Mouse (Mus musculus): ENCODE data around the gene Serpina10.
A peak's percentile ranks its signal among the peaks of the same experiment; 100 is the strongest.
"Not testable (repeated sequence)": the region's sequence is repeated elsewhere in the genome, so short reads cannot be mapped to it uniquely, and the experiment has no call there.

Serpina10 gene

GRCm38 (mm10) chr12:103631203-103631612 lies at the start of gene Serpina10:
Serpina10 (minus strand) TSS chr12:103631444.
- DNase-seq (ENCODE audit: low spot score), result no peak

- not testable (repeated sequence) for DNase-seq (ENCODE audit: low spot score)
These were observed 48.6 kb upstream of the Serpina10 start for GRCm38 (mm10) chr12:103679853-103680252.

- no peak for DNase-seq (ENCODE audit: low spot score)
These were observed 44.8 kb upstream of the Serpina10 start, which contains the start of gene Serpina16 for GRCm38 (mm10) chr12:103676039-103676438. Serpina16 (minus strand) TSS chr12:103676139.

- DNase-seq (ENCODE audit: low spot score), result peak; percentile 32
These were observed 41.9 kb upstream of the Serpina10 start for GRCm38 (mm10) chr12:103673179-103673578.

GRCm38 (mm10) chr12:103671483-103671882 lies 40.2 kb upstream of the Serpina10 start:
- no peak for DNase-seq (ENCODE audit: low spot score)

- DNase-seq (ENCODE audit: low spot score), result no peak
These were observed 39.7 kb upstream of the Serpina10 start for GRCm38 (mm10) chr12:103670964-103671363.

GRCm38 (mm10) chr12:103670344-103670743 lies 39.1 kb upstream of the Serpina10 start:
- no peak for DNase-seq (ENCODE audit: low spot score)

- no peak for DNase-seq (ENCODE audit: low spot score)
These were observed 34.0 kb upstream of the Serpina10 start for GRCm38 (mm10) chr12:103665286-103665685.

- not testable (repeated sequence) for DNase-seq (ENCODE audit: low spot score)
These were observed 30.8 kb upstream of the Serpina10 start for GRCm38 (mm10) chr12:103662053-103662452.

GRCm38 (mm10) chr12:103660076-103660475 lies 28.8 kb upstream of the Serpina10 start:
- DNase-seq (ENCODE audit: low spot score), result no peak

GRCm38 (mm10) chr12:103659171-103659570 lies 27.9 kb upstream of the Serpina10 start:
- DNase-seq (ENCODE audit: low spot score), result no peak

GRCm38 (mm10) chr12:103657991-103658390 lies 26.7 kb upstream of the Serpina10 start:
- no peak for DNase-seq (ENCODE audit: low spot score)

- no peak for DNase-seq (ENCODE audit: low spot score)
These were observed 25.8 kb upstream of the Serpina10 start, which contains the start of gene Serpina6 for GRCm38 (mm10) chr12:103656848-103657626. Serpina6 (minus strand) TSS chr12:103657212.

- no peak for DNase-seq (ENCODE audit: low spot score)
These were observed 24.1 kb upstream of the Serpina10 start for GRCm38 (mm10) chr12:103655123-103656044.

- no peak for DNase-seq (ENCODE audit: low spot score)
These were observed 22.6 kb upstream of the Serpina10 start for GRCm38 (mm10) chr12:103653836-103654235.

GRCm38 (mm10) chr12:103646314-103646713 lies 15.1 kb upstream of the Serpina10 start:
- no peak for DNase-seq (ENCODE audit: low spot score)

- DNase-seq (ENCODE audit: low spot score), result no peak
These were observed 13.4 kb upstream of the Serpina10 start for GRCm38 (mm10) chr12:103644601-103645000.

GRCm38 (mm10) chr12:103643818-103644217 lies 12.6 kb upstream of the Serpina10 start:
- no peak for DNase-seq (ENCODE audit: low spot score)

- peak; percentile 52 for DNase-seq (ENCODE audit: low spot score)
These were observed 12.1 kb upstream of the Serpina10 start for GRCm38 (mm10) chr12:103643336-103643735.

GRCm38 (mm10) chr12:103635846-103636245 lies 4.6 kb upstream of the Serpina10 start:
- no peak for DNase-seq (ENCODE audit: low spot score)

- DNase-seq (ENCODE audit: low spot score), result no peak
These were observed 3.2 kb upstream of the Serpina10 start for GRCm38 (mm10) chr12:103634430-103634829.

- DNase-seq (ENCODE audit: low spot score), result no peak
These were observed 14.4 kb downstream of the Serpina10 start for GRCm38 (mm10) chr12:103616860-103617261.

- no peak for DNase-seq (ENCODE audit: low spot score)
These were observed 15.5 kb downstream of the Serpina10 start for GRCm38 (mm10) chr12:103615734-103616133.
